Mouse (Mus musculus): ENCODE results near the gene Gatb. TPM values are rescaled to one million over a fixed set of nuclear protein-coding genes. Genes with fewer than 3 reads are reported as not detected.

Gatb gene
- polyA plus RNA-seq, 1 experiment from 2014 or later = 25.3 TPM

DNA sequence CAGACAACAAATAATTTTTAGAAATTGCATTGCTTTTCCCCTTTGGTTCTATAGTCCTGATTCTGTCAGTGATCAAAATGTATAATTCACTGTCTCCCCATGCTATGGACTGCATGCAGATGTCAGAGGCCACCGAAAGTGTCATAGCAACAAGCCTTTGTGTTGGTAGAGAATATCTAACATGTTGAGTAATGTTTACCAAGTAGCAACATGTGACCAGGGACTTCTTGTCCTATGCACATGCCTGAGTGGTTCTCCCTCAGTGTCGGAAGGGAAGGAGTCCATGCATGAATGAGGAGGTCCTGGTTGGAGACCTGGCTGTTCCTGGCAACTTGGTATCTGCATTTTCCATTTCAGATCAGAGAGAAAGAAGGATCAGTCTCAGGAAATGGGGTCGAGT, 92.2 kb downstream of the Gatb start:
- no peaks in the 10 kb centered on the region for H3K36me3 ChIP-seq (replicated peaks)
- H3K9me3 ChIP-seq = no peaks in the 10 kb centered on the region
- 76% methylated on average over 3 of the region's 3 CpGs for WGBS
- no peak overlapping the region for H3K27ac ChIP-seq
- no peak overlapping the region for H3K4me2 ChIP-seq
- H3K9ac ChIP-seq = no peak overlapping the region
- no peak for ATAC-seq (ENCODE audit: low FRiP score)
- H3K4me3 ChIP-seq (replicated peaks) = no peak overlapping the region
- H3K4me1 ChIP-seq = no peaks in the 10 kb centered on the region
- H3K27me3 ChIP-seq = no peaks in the 10 kb centered on the region

GRCm38 (mm10) chr3:85666736-85667135, 92.8 kb downstream of the Gatb start:
- H3K9me3 ChIP-seq = no peaks in the 10 kb centered on the region
- no peaks in the 10 kb centered on the region for H3K4me1 ChIP-seq
- H3K27ac ChIP-seq = no peak overlapping the region
- H3K36me3 ChIP-seq (replicated peaks) = no peaks in the 10 kb centered on the region
- H3K9ac ChIP-seq = no peak overlapping the region
- ATAC-seq (ENCODE audit: low FRiP score) = no peak
- H3K4me2 ChIP-seq = no peak overlapping the region
- no peak overlapping the region for H3K4me3 ChIP-seq (replicated peaks)
- WGBS = 87% methylated on average over 12 of the region's 12 CpGs
- no peaks in the 10 kb centered on the region for H3K27me3 ChIP-seq

- no peaks in the 10 kb centered on the region for H3K9me3 ChIP-seq
- no peaks in the 10 kb centered on the region for H3K4me1 ChIP-seq
- no peak overlapping the region for H3K4me3 ChIP-seq (replicated peaks)
- H3K9ac ChIP-seq = no peak overlapping the region
- WGBS = 88% methylated on average over 6 of the region's 6 CpGs
- no peak overlapping the region for H3K4me2 ChIP-seq
- no peak overlapping the region for H3K27ac ChIP-seq
- no peaks in the 10 kb centered on the region for H3K36me3 ChIP-seq (replicated peaks)
- ATAC-seq (ENCODE audit: low FRiP score) = no peak
- no peaks in the 10 kb centered on the region for H3K27me3 ChIP-seq
Observed at GRCm38 (mm10) chr3:85667683-85668082, 93.8 kb downstream of the Gatb start.

- Histone ChIP-seq H3K27me3 (no peaks in the 10 kb centered on the region), H3K4me2 (no peak overlapping the region), H3K36me3 (replicated peaks) (no peaks in the 10 kb centered on the region), H3K27ac (no peak overlapping the region), H3K4me3 (replicated peaks) (no peak overlapping the region), H3K9ac (no peak overlapping the region), H3K4me1 (no peaks in the 10 kb centered on the region), H3K9me3 (no peaks in the 10 kb centered on the region)
- ATAC-seq (ENCODE audit: low FRiP score) = no peak
- WGBS = 89% methylated on average over 6 of the region's 6 CpGs
Observed at GRCm38 (mm10) chr3:85669844-85670243, 95.9 kb downstream of the Gatb start.

GRCm38 (mm10) chr3:85677133-85677532, 103.2 kb downstream of the Gatb start:
- H3K9me3 ChIP-seq = no peaks in the 10 kb centered on the region
- no peak for ATAC-seq (ENCODE audit: low FRiP score)
- peaks cover 10% of the 10 kb centered on the region; the same call in 1 of the 2 replicates for H3K4me1 ChIP-seq
- 84% methylated on average over 8 of the region's 8 CpGs for WGBS
- no peak overlapping the region for H3K27ac ChIP-seq
- no peaks in the 10 kb centered on the region for H3K36me3 ChIP-seq (replicated peaks)
- no peak overlapping the region for H3K4me3 ChIP-seq (replicated peaks)
- no peaks in the 10 kb centered on the region for H3K27me3 ChIP-seq
- no peak overlapping the region for H3K4me2 ChIP-seq
- no peak overlapping the region for H3K9ac ChIP-seq

DNA sequence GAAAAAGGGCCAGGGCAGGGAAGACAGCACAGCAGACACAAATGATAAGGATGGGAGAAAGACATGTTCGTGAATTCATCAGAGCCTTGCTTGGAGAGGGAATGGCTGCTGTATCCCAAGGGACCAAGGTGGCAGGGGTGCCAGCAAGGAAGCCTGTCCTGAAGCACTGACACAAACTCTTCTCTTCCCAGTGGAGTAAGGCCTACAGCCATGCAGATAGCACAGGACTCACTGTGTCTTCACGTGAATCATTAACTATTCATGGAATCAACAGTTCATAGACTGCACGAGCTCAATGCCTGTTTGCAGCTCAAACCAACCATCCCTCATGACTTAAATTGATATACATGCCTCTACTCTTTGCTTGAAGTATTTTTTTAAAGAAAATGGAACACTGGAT, 104.0 kb downstream of the Gatb start:
- no peaks in the 10 kb centered on the region for H3K9me3 ChIP-seq
- H3K36me3 ChIP-seq (replicated peaks) = no peaks in the 10 kb centered on the region
- no peak overlapping the region for H3K27ac ChIP-seq
- ATAC-seq (ENCODE audit: low FRiP score) = no peak
- no peaks in the 10 kb centered on the region for H3K27me3 ChIP-seq
- H3K4me2 ChIP-seq = no peak overlapping the region
- no peak overlapping the region for H3K9ac ChIP-seq
- 81% methylated on average over 3 of the region's 3 CpGs for WGBS
- H3K4me1 ChIP-seq = peaks cover 10% of the 10 kb centered on the region; the same call in 1 of the 2 replicates
- H3K4me3 ChIP-seq (replicated peaks) = no peak overlapping the region

- WGBS = 86% methylated on average over 8 of the region's 8 CpGs
- Histone ChIP-seq H3K27ac (no peak overlapping the region), H3K4me1 (peaks cover 10% of the 10 kb centered on the region; the same call in 1 of the 2 replicates), H3K36me3 (replicated peaks) (no peaks in the 10 kb centered on the region), H3K27me3 (no peaks in the 10 kb centered on the region), H3K4me3 (replicated peaks) (no peak overlapping the region), H3K9ac (no peak overlapping the region), H3K4me2 (no peak overlapping the region), H3K9me3 (no peaks in the 10 kb centered on the region)
- ATAC-seq (ENCODE audit: low FRiP score) = no peak
Observed at GRCm38 (mm10) chr3:85679312-85679933, 105.5 kb downstream of the Gatb start.

DNA sequence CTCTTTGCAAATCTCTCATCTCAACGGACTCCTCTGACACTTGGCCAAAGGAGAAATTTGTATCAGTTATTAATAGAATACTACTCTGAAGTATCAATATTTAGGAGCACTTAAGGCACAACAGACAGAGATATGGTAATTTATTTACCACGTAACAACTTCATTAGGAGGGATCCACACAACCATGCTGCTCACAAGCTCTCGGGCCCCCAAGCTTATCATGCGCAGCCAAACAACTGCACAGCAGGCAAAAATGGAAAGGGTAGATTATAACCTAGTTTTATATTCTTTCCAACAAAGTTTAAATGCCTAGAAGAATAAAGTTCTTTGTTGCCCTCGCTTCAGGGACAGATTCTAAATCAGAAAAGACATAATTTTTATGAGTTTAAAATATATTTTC, 106.0 kb downstream of the Gatb start:
- H3K9me3 ChIP-seq = no peaks in the 10 kb centered on the region
- no peaks in the 10 kb centered on the region for H3K36me3 ChIP-seq (replicated peaks)
- H3K4me1 ChIP-seq = peaks cover 10% of the 10 kb centered on the region; the same call in 1 of the 2 replicates
- WGBS = 89% methylated on average over 5 of the region's 5 CpGs
- H3K27ac ChIP-seq = no peak overlapping the region
- no peak overlapping the region for H3K4me3 ChIP-seq (replicated peaks)
- ATAC-seq (ENCODE audit: low FRiP score) = no peak
- H3K27me3 ChIP-seq = no peaks in the 10 kb centered on the region
- no peak overlapping the region for H3K4me2 ChIP-seq
- H3K9ac ChIP-seq = no peak overlapping the region

DNA sequence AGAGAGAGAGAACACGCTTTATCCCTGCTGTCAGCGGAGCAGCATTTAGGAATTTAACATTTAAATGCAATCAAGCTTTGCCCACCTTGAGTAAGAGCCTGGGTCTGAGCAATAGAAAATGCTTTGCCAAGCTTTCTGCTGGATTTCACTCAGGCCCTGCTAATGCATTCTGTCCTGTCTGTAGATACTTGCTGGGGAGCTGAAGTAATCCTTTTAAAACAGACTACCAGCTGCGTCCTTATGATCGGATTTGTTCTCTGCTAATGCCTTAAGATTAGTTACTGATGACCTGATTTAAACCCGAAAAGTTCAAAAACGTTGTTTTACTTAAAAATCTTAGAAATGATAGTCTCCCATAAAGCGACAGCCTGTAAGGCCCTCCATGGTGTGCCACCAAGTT, 107.2 kb downstream of the Gatb start:
- no peak for ATAC-seq (ENCODE audit: low FRiP score)
- no peaks in the 10 kb centered on the region for H3K36me3 ChIP-seq (replicated peaks)

GRCm38 (mm10) chr3:85683618-85684017, 109.7 kb downstream of the Gatb start:
- Histone ChIP-seq H3K4me1 (peaks cover 10% of the 10 kb centered on the region; the same call in 1 of the 2 replicates), H3K9ac (no peak overlapping the region), H3K27me3 (no peaks in the 10 kb centered on the region), H3K9me3 (no peaks in the 10 kb centered on the region), H3K4me3 (replicated peaks) (no peak overlapping the region), H3K36me3 (replicated peaks) (no peaks in the 10 kb centered on the region), H3K27ac (no peak overlapping the region), H3K4me2 (no peak overlapping the region)
- no peak for ATAC-seq (ENCODE audit: low FRiP score)
- WGBS = 91% methylated on average over 5 of the region's 5 CpGs

More for the DNA sequence above, 107.2 kb downstream of the Gatb start:
- no peak overlapping the region for H3K4me3 ChIP-seq (replicated peaks)
- no peaks in the 10 kb centered on the region for H3K27me3 ChIP-seq
- no peak overlapping the region for H3K9ac ChIP-seq
- 54% methylated on average over 7 of the region's 7 CpGs for WGBS
- no peak overlapping the region for H3K4me2 ChIP-seq
- no peaks in the 10 kb centered on the region for H3K9me3 ChIP-seq
- H3K4me1 ChIP-seq = peaks cover 10% of the 10 kb centered on the region; the same call in 1 of the 2 replicates
- H3K27ac ChIP-seq = no peak overlapping the region

GRCm38 (mm10) chr3:85685271-85685670, 111.4 kb downstream of the Gatb start:
- ATAC-seq (ENCODE audit: low FRiP score) = no peak

GRCm38 (mm10) chr3:85688341-85688740, 114.4 kb downstream of the Gatb start:
- WGBS = 92% methylated on average over 14 of the region's 14 CpGs
- H3K4me1 ChIP-seq = no peaks in the 10 kb centered on the region; the same call in 1 of the 2 replicates

More at GRCm38 (mm10) chr3:85685271-85685670, 111.4 kb downstream of the Gatb start:
- no peaks in the 10 kb centered on the region for H3K36me3 ChIP-seq (replicated peaks)
- peaks cover 10% of the 10 kb centered on the region; the same call in 1 of the 2 replicates for H3K4me1 ChIP-seq
- H3K27me3 ChIP-seq = no peaks in the 10 kb centered on the region
- H3K27ac ChIP-seq = no peak overlapping the region
- H3K4me2 ChIP-seq = no peak overlapping the region
- no peak overlapping the region for H3K4me3 ChIP-seq (replicated peaks)
- no peak overlapping the region for H3K9ac ChIP-seq
- 92% methylated on average over 8 of the region's 8 CpGs for WGBS
- no peaks in the 10 kb centered on the region for H3K9me3 ChIP-seq

DNA sequence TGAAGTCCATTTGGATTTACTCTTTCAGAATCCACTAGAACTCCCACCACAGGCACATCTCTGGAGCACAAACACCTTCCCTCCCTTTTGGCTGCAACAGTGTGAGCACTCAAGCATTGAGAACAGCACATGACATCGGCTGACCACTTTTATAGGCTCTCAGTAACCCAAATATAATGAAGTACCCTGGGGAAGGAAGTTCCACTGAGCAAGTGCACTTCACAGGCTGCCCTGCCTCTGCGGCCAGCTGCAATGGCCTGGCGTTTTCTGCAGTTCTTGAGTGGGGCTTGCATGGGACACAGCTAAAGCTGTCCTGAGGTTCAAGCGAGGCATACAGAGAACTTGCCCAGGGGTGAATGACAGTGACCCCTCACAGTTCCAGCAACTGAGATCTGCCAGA, 117.2 kb downstream of the Gatb start:
- Histone ChIP-seq H3K27ac (no peak overlapping the region), H3K36me3 (replicated peaks) (no peaks in the 10 kb centered on the region), H3K9me3 (no peaks in the 10 kb centered on the region), H3K4me2 (no peak overlapping the region), H3K4me1 (no peaks in the 10 kb centered on the region; the same call in 1 of the 2 replicates), H3K27me3 (no peaks in the 10 kb centered on the region), H3K9ac (no peak overlapping the region), H3K4me3 (replicated peaks) (no peak overlapping the region)
- no peak for ATAC-seq (ENCODE audit: low FRiP score)
- WGBS = 74% methylated on average over 4 of the region's 4 CpGs

More at GRCm38 (mm10) chr3:85688341-85688740, 114.4 kb downstream of the Gatb start:
- no peak overlapping the region for H3K9ac ChIP-seq
- no peak overlapping the region for H3K4me2 ChIP-seq
- no peak overlapping the region for H3K27ac ChIP-seq
- no peaks in the 10 kb centered on the region for H3K9me3 ChIP-seq
- H3K4me3 ChIP-seq (replicated peaks) = no peak overlapping the region
- no peak for ATAC-seq (ENCODE audit: low FRiP score)
- no peaks in the 10 kb centered on the region for H3K36me3 ChIP-seq (replicated peaks)
- H3K27me3 ChIP-seq = no peaks in the 10 kb centered on the region
